Mouse (Mus musculus) erythroid progenitor cell, adult 5-6 weeks (primary cell): ENCODE data around the gene Ndufc2. TPM values are rescaled to one million over a fixed set of nuclear protein-coding genes. Genes with fewer than 3 reads are reported as not detected.

Source experiments
- ATAC-seq: replicated peaks from 2 replicates; pipeline ENCODE4 v1.8.0; 2016; ENCODE audit warnings: moderate number of reproducible peaks, mild to moderate bottlenecking, moderate TSS enrichment, inconsistent platforms; ENCODE audit not compliant: poor library complexity, low FRiP score, severe bottlenecking
- total RNA-seq, 2 experiments: library from RNA; stranded (forward) in 1 of 2; stranded (reverse) in 1 of 2; fragments of 150-400 nt in 1 of 2; fragments of 186-747, 209-891 nt in 1 of 2; gene quantifications; 2 replicates each; pipeline versions ENCODE4 v1.2.3 to v1.2.4; 2015 to 2017; ENCODE audit warnings: low replicate concordance in 2 of 2

The Ndufc2 gene
- total RNA-seq, 2 experiments from 2014 or later = 89.3 to 116 TPM

DNA sequence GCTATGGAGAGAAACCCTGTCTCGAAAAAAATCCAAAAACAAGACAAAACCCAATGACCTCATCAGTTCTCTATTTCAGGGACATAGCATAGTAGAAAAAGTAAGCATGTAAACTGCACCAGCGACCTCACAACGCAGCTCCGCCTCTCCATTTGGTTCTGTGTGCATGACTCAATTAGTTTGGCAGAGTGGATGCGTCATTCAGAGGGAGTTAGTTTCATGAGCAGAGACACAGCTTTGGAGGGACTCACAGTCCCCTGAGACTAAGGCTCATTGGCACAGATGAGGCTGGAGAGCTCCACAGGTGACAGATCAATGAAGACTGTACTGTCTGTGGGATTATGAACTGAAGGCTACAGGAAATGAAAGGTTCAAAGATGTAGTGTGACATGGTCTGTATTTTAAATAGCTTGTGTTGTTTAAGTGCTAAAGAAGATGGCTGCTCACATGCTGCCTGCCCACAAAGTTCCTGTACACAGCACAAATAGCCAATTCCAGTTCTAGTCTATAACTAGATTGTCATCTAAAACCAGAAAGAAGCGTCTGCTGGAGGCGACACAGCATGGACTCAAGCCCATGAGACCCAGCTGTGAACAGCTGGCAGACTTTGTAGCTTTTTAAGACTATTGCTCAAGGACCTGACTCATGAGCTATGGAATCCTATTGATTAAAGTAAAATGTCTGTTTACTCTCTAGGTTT lies 13.5 kb upstream of the Ndufc2 start:
- no peak for ATAC-seq

- no peak for ATAC-seq
These were observed 12.9 kb upstream of the Ndufc2 start for GRCm38 (mm10) chr7:97386806-97387370.

DNA sequence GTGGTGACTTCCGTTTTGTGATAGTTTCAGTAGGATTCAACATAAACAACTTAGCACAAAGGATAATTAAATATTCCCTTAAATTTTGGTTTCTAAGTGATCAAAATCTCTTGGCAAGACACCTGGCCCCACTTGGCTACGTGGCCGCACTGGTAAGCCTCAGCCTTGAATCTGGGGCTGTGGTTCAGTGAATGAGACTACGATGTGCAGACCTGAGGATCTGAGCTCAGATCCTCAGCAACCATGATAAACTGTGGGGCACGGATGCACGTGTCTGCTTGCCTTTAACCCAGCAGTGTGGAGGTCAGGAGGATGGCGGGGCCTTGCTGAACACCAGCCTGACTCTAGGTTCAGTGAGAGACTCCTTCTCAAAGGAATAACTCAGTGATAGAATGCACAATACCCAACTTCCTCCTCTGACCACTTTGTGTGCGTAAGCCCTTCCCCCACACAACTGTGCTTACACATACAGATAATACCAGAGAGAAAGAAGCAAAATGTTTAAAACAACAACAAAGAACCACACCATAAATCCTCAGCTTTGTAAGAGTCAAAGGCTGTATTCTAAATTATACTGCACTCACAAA lies 12.1 kb upstream of the Ndufc2 start:
- no peak; the same call in 1 of the 2 replicates for ATAC-seq

- ATAC-seq = no peak
These were observed 11.3 kb upstream of the Ndufc2 start for GRCm38 (mm10) chr7:97388541-97388940.

GRCm38 (mm10) chr7:97391293-97392078 lies 8.3 kb upstream of the Ndufc2 start:
- ATAC-seq = no peak

DNA sequence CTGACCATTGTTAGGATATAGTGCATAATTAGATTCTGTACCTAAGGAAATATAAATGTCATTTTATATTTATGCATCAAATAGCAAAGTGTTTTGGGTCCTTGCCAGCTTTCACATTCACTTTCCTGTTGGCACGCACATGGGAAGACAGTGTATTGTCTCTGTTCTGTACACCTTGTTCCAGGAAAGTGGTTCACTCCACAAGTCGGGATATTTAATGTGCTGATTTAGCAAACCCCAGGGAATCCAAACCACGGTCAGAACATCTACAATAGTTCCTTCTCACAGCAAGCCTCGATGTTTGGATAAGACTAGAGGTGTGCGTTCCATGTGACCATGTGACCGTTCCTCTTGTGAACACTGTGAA lies 7.7 kb upstream of the Ndufc2 start:
- ATAC-seq = no peak

- ATAC-seq = no peak
These were observed 5.4 kb upstream of the Ndufc2 start for GRCm38 (mm10) chr7:97394375-97394774.

GRCm38 (mm10) chr7:97398943-97399342 lies 860 bp upstream of the Ndufc2 start:
- ATAC-seq = no peak

DNA sequence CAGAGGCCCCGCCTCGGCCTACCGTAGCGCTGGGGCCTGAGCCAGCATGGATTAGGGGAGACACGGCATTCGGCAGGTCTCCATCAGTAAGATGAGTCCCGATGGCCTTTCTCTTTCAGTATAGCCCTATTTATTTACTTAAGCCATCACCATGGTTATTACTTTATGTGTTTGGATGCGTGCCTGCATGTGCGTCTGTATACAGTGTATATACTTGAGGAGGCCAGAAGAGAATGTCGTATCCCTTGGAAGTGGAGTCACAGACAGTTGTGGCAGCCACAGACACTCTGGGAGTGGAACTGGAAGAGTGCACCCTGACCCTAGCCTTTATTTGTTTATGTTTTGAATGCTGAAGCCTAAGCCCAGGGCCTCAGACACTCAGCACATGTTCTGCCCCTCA lies 7.3 kb downstream of the Ndufc2 start:
- ATAC-seq = no peak

DNA sequence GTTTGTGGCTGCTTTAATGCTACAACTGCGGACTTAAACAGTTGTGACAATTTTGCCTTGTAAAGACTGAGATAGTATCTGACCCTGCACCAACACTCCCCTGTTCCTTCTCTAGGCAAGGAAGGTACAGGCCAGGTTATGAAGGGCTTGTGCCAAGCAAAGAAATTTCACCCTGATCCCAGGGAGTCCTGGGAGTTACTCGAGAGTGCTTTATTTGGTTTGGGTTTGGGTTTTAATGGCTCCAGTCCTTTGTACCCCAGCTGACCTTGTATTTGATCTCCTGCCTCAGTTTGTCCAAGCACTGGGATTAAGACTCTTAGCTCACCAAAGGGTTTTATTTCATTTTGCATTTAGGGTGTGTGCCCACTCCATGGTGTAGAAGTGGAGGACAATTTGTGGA lies 11.3 kb downstream of the Ndufc2 start:
- no peak for ATAC-seq

- ATAC-seq = no peak
These were observed 11.8 kb downstream of the Ndufc2 start for GRCm38 (mm10) chr7:97411575-97411974.

GRCm38 (mm10) chr7:97413981-97414380 lies 14.2 kb downstream of the Ndufc2 start:
- no peak for ATAC-seq

DNA sequence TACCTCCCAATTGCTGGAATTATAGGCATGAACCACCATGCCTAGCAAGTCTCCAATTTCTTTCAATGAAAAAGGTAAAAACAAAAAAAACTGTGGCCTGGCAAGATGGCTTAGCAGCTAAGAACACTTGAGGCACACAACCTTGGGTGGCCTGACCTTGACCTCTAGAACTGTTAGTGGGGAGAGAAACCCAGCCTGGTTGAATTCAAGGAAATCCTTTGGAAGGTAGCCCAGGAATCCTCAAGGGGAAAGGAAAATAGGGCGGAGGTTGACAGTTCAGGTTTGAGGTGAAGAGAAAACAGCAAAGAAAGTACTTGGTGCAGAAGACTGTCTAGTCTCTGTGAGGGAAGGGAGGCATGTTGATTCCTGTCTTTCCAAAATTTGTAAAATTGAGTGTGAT lies 14.6 kb downstream of the Ndufc2 start:
- no peak for ATAC-seq

GRCm38 (mm10) chr7:97414915-97415687 lies 15.3 kb downstream of the Ndufc2 start:
- ATAC-seq = no peak

DNA sequence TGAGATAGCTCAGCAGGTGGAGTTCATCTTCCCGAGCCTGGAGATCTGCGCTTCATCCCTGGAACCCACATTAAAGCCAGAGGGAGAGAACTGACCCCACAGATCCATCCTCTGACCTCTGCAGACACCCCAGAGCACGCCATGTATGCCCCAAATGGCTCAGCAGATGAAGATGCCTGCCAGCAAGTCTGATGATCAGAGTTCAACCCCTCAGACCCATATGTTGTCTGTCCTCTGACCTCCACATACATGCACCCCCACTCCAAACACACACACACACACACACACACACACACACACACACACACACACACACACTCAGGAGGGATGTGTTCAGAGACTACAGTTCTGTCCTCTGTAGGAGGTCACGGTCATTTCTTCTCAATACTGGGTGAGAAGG lies 16.7 kb downstream of the Ndufc2 start:
- ATAC-seq = no peak

DNA sequence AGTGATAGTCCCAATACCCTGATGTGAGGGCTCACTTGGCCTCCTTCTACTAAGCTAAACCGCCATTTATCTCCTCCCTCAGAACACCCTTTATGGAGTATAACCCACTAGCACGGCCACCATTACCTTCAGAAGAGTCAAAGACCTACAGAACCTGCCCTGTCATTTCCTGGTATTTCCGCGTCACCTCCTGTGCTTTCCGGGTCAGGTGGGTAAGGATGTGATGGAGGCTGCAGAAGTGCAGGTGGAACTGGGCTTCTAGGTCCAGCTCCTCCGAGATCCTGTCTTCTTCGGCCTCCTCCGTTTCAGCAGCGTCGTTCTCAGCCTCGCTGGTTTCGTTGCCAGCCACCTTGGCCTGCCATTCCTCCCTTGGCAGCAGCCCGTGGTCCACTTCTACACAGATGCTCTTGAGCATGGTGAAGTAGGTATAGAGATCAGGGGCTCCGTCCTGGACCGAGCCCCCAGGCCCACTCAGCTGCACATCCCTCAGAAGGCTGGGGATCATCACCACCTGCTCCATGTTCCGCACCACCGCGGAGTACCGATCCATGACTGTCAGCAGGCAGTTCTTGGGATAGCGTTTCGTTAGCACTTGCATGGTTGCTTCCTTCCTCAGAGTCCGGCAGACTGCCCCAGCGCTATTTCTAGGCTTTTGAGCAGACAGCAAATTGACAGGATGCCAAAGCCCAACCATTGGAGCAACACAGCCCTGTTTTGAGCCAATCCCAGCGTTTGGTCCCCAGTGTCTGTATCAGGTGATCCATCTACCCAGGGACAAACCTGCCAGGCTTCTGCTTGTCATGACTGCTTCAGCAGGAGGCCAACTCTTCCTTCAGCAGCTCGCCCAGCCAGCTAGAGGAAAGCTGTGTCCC lies 17.3 kb downstream of the Ndufc2 start, which contains the start of gene Thrsp:
Gene Thrsp (minus strand): TSS at position 825 of the 872 bp plus-strand sequence.
- no peak for ATAC-seq

DNA sequence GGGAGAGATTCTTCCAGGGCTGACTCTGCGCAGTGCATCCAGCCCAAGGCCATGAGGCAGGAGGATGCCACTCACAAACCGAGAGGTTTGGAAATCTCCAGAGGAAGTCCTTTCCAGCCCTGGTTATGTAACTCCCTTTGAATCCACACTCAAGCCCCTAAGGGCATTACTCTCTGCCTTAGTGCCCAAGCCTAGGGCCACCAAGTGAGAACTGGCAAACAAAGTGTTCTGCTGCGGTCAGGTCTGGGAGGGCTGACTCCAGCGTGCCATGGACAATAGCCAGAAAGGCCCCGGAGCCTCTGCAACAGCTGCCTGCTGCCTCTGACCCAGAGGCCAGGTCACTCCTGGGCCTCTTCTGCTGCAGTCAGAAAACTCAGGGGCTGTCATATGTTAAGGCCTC lies 18.9 kb downstream of the Ndufc2 start:
- ATAC-seq = no peak

- no peak for ATAC-seq
These were observed 19.4 kb downstream of the Ndufc2 start for GRCm38 (mm10) chr7:97419163-97419562.

DNA sequence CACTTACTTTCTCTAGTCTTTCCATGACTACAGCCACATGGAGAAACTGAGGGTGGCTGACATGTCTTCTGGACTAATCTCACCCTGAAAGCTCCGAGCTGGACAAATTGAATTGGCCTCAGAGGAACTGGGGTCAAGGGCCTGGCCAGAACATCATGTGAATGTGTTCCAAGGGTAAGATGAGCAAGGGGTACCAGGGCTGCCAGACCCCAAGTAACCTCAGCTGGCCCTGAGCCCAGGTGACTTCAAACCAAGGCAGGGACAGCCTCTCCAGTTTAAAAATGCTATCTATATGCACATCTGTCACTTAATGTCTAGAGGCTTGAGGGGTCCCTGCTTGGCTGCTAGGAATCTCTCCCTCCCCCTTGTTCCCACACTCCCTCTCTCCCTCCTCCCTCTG lies 20.6 kb downstream of the Ndufc2 start:
- no peak for ATAC-seq
